Mouse (Mus musculus) adrenal gland, postnatal 4 days (tissue): ENCODE data around the gene Tesk2. TPM values are rescaled to one million over a fixed set of nuclear protein-coding genes. Genes with fewer than 3 reads are reported as not detected.
A peak's percentile ranks its signal among the peaks of the same experiment; 100 is the strongest.

Source experiments
- DNase-seq, 2 experiments: peaks; one replicate each; pipeline ENCODE4 v3.0.0; 2021 to 2022; ENCODE audit warnings: low spot score in 2 of 2, mixed read lengths in 2 of 2
- total RNA-seq, 2 experiments: library from RNA; stranded (reverse); gene quantifications; 2 replicates each; pipeline ENCODE4 v1.2.3; 2021

The Tesk2 gene
- total RNA-seq, 2 experiments from 2014 or later: 7.0 to 7.4 TPM

DNA sequence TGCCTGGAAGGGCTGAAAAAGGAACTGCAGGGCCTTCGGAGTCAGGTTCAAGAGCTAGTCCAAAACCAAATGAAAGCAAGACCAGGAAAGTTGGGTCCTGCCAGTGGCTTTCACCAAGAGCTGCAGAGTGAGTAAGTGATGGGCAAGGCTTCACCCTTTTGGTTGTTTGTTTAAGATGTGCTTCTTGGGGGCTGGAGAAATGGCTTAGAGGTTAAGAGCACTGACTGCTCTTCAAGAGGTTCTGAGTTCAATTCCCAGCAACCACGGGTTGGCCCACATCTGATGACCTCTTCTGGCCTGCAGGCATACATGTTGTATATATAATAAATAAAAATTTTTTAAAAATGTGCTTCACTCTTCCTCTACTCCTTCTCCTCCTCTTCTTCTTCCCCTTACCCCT, 10.6 kb upstream of the Tesk2 start:
- DNase-seq: no peak

- no peak for DNase-seq
Measured at GRCm38 (mm10) chr4:116712536-116712935, 8.2 kb upstream of the Tesk2 start.

- peak in 1 of 2 experiments; percentile 27 for DNase-seq
Measured at GRCm38 (mm10) chr4:116719396-116719795, 1.4 kb upstream of the Tesk2 start.

- no peak for DNase-seq
Measured at GRCm38 (mm10) chr4:116721098-116721628, 415 bp downstream of the Tesk2 start.

DNA sequence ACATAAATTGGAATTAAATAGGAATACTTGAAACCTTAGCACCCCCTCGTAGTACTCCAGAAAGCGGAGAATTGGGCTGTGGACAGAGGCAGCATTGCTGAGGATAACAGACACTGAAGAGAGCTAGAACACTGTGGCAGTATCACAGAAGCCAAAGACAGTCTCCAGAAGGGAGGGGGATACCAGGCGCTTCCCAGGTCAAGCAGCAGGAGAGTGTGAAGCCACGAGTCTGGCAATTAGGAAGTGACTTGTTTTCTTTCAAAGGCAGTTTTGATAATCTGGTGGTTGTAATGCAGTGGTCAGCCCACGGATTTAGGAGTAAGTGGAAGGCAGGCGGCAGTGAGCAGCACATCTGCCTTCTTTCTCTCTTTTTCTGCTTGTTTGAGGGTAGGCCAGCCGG, 1.5 kb downstream of the Tesk2 start:
- DNase-seq: no peak

GRCm38 (mm10) chr4:116725444-116725843, 4.7 kb downstream of the Tesk2 start:
- no peak for DNase-seq

DNA sequence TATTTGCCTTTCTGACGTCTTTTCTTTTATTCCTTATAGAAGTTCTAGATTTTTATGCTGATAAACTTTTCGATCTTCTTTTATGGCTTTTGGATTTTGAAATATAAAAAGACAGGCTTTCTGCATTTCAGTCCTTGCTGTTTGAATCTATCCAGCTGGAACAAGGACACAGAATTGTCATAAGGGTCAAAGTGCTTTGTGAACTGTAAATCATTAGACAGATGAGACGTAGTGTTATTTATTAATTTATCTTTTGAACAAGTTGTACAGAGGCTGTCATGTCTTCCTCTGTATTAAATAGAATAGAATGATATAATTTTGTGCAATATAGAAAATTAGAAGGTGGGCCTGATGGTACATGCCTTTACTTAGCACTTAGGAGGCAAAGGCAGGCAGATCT, 6.7 kb downstream of the Tesk2 start:
- no peak for DNase-seq

DNA sequence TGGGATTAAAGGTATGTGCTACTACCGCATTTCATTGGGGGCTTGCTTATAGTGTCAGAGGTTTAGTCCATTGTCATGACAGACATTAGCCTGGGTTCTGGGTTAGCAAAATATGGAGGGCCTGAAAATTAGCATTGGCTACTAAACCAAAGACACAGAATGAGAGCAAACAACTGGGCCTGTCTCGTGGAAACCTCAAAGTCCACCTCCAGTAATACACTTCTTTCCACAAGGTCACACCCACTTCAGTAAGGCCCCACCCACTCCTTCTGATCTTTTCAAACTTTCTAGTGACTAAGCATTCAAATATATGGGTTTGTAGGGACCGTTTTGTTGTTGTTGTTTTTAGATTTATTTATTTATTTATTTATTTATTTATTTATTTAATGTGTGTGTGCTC, 8.8 kb downstream of the Tesk2 start:
- no peak for DNase-seq

DNA sequence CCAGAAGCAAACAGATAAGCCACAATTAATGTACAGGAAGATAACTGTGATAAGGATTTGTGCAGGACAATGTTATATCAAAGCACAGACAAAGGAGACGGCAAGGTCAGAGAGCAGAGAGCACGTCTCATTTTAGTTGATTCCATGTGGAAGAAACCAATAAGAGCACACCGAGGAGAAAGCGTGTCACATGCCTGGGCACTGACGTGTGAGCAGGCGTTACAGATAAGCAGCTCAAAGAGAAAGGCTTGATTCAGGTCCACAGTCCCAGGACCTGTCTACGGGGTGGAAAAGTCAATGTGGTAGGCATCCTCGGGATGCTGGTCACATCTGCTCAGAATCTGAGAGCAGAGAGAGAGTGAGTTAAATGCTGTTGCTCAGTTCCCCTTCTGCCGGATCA, 10.3 kb downstream of the Tesk2 start:
- DNase-seq: no peak

DNA sequence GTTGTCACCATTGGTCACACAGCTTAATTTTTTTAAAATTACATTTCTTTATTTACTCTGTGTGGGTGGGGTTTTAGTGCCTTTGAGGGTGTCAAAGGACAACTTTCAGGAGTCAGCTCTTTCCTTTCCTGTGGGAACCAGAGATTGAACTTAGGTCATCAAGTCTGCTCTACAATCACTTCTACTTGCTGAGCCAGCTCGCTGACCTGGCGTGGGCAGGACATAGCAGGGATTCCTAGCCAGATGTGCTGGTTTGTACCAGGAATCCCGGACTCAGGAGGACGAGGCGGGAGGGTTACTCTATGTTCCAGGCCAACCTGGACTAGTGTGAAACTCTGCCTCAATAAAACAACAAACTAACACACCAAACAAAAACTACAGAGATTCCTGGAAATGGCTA, 11.6 kb downstream of the Tesk2 start:
- no peak for DNase-seq

DNA sequence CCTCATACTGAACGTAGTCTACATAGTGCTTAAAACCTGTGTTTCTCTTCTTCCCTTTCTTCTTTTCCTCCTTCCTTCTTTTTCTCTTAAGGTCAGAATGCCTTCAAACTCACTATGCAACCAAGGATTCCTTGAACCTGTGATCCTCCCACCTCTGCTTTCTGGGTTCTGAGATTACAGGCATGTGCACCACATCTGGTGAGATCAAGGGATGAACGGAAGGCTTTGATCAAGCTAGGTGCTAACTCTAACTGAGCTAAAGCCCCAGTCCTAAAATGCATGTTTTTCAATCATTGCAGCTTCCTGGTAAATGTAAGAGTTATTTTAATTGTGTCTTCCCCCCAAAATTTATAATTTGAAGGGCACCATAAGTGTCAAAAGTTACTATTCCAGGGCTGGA, 14.2 kb downstream of the Tesk2 start:
- DNase-seq: no peak

DNA sequence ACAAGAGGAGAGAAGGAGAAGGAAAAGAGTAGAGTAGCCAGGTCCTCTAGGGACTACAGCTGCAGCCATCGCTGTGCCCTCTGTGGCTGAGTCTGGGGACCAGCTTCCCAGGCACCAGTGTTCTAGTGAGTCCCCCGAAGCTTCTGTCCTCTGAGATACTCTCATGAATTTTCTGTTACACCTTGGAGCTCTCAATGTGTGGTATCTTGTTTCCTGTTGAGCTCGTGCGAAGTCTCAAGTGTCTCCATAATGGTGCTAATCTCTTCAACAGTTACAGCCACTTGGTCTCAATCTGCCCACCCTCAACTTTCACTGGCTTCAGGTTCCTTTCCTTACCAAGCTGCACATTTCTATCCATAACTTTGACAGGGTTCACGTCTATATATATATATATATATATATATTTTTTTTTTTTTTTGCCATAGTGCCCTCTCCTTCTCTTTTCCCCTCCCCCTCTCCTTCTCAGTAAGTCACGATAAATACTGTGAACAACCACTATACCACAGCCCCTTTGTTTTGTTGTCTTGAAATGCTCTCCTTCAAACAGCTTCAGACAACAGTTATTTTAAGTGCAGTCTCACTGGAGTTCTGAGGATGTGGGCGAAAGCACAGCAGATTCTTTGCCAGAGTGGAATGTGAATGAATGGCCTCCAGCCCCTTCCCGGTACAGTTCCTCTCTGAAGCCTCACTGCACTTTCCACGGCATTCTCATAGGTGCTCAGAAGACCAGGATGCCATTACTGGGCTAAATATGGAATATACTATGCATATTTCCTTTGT, 18.4 kb downstream of the Tesk2 start:
- no peak for DNase-seq

DNA sequence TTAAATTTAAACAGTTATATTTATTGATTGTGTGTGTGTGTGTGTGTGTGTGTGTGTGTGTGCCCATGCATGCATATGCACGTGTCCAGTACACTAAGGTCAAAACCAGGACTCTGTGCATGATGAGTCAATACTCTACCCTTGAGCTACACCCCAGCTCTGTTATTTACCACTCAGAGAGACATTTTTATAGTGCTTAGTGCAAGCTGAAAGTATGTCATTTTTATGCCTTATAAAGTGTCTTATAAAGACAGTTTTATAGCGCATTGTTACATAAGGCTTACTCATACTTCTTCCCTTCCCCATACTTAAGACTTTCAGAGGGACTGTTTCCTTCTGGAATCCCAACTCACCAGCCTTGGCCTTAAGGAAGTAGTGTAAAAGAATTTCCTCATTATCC, 29.0 kb downstream of the Tesk2 start:
- DNase-seq: no peak

GRCm38 (mm10) chr4:116761914-116762313, 41.2 kb downstream of the Tesk2 start:
- DNase-seq: no peak

DNA sequence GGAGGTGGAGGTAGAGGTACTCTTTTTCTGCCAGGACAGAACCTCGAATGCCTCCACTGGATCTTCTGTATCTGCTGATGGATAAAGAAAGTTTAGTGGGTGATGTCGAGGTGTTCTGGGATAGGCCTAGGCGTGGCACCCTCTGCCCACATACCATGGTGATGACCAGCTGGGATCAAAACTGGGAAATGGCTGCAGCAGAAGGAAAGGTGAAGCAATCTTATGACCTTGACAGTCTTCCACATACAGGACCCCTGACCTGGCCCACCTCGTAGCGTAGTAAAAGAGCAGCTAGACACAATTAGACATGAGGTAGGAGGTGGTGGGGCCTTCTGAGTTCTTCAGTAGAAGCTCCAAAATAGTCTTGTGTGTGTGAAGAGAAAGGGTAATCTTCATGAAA, 43.3 kb downstream of the Tesk2 start:
- DNase-seq: no peak

- DNase-seq: no peak
Measured at GRCm38 (mm10) chr4:116768510-116768909, 47.8 kb downstream of the Tesk2 start.

- no peak for DNase-seq
Measured at GRCm38 (mm10) chr4:116769060-116769459, 48.3 kb downstream of the Tesk2 start.

- no peak for DNase-seq
Measured at GRCm38 (mm10) chr4:116776391-116776790, 55.6 kb downstream of the Tesk2 start.

DNA sequence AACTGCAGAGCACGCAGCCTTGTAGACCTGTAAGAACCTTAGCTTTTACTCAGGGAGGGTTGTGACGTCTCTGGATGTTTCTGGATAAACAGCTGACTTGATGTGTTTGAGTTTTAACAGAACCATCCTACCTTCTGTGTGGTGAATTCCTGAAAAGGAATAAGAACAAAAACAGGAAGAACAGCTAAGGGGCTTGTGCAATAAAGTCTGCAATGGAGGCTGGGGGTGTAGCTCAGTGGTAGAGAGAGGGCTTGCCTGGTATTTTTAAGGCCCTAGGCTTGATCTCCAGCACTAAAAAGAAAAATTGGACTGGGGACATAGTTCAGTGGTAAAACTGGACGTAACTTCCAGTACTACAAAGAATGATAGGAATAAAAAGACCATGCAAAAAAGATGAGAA, 56.3 kb downstream of the Tesk2 start:
- no peak for DNase-seq

DNA sequence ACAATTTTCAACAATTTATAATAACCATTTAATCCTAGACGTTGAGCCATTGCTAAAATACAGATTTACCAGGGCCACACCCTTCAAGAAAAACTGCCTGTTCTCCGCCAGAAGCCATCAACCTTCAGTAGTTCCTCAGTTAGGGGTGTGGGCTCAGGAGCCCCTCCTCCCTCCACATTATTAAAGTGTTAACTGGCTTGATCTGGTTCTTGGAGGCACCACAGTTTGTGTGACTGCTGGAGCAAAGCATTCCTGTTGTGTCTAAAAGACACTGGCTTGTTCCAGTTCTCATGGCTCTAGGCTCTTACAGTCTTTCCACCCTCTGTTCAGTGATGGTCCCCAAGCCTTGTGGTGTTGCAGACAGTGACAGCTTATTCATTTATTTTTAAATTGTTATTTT, 59.8 kb downstream of the Tesk2 start:
- DNase-seq: no peak

- no peak for DNase-seq
Measured at GRCm38 (mm10) chr4:116781366-116781765, 60.6 kb downstream of the Tesk2 start.

DNA sequence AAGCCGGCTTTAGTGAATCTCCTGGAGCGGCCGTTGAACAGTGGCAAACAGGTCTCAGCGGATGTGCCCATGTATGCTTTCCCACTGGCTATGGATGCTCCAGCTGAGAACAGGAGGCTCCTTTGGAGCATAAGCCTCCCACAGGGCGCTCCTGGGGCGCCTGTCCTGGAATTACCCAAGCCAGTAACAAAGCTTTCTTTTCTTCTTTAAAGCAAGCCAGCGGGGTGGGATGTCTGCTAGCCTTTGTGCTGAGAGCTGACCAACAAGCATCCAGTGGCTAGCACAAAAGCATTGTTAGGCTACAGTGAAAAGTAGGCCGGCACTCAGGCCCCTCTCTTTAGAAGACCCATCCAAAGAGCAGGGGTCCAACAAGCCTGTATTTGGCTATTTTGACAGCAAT, 61.4 kb downstream of the Tesk2 start:
- no peak for DNase-seq

GRCm38 (mm10) chr4:116786587-116786986, 65.8 kb downstream of the Tesk2 start:
- no peak for DNase-seq
